In genomic region chr3:115887427-115888309, GRCm38 (mm10) we compare ENCODE assay signal across 8 mouse cellular contexts. TPM values are rescaled to one million over a fixed set of nuclear protein-coding genes. Genes with fewer than 3 reads are reported as not detected.
A peak's percentile ranks its signal among the peaks of the same experiment; 100 is the strongest.
DNase-seq lines count a peak whose midpoint lies in the region; ATAC-seq and TF ChIP-seq lines count a peak whose summit lies in the region.

TSS of gene Dph5 (plus strand) at chr3:115887837.

- H3K27me3 ChIP-seq in G1E (ENCODE audit: insufficient read depth, low read length), result no peaks in the 10 kb centered on the region
- no peaks in the 10 kb centered on the region for H3K27me3 ChIP-seq in forebrain, embryonic 16.5 days (replicated peaks; ENCODE audit: control insufficient read depth, insufficient read depth, low read length)
- H3K27me3 ChIP-seq in lung, embryonic 15.5 days, result no peaks in the 10 kb centered on the region

- H3K9ac ChIP-seq in forebrain, embryonic 16.5 days (replicated peaks; ENCODE audit: low read depth, low read length), result peak within 1 kb of the TSS; percentile 91
- H3K9ac ChIP-seq in lung, embryonic 15.5 days, result peak within 1 kb of the TSS; percentile 67

- peak; percentile 79 for ATAC-seq in G1E (ENCODE audit: extremely low read depth, insufficient number of reproducible peaks, low FRiP score, poor library complexity, severe bottlenecking)
- ATAC-seq in forebrain, embryonic 16.5 days, result peak; percentile 99
- peak; percentile 93 for ATAC-seq in lung, embryonic 15.5 days (ENCODE audit: borderline replicate concordance, extremely low read depth, low FRiP score, low TSS enrichment)

- whole genome bisulfite sequencing in forebrain, embryonic 16.5 days, result under 1% methylated on average over 40 of the region's 40 CpGs
- WGBS in lung, embryonic 15.5 days, result under 1% methylated on average over 40 of the region's 40 CpGs

- peak within 1 kb of the TSS; percentile 85 for H3K27ac ChIP-seq in forebrain, embryonic 16.5 days (ENCODE audit: low read length)
- H3K27ac ChIP-seq in lung, embryonic 15.5 days, result peak within 1 kb of the TSS; percentile 79

- peak; percentile 53 for DNase-seq in G1E (ENCODE audit: low spot score)
- DNase-seq in cerebellum, adult 18-20 months, result peak; percentile 92 to 93
- DNase-seq in heart, postnatal 4 days, result peak; percentile 88
- DNase-seq in layer of hippocampus, adult 8-10 months (ENCODE audit: low spot score in 2 of 2), result peak; percentile 91 to 93
- DNase-seq in ovary, adult 18-20 months (ENCODE audit: low spot score), result peak; percentile 82
- DNase-seq in thymus, postnatal 0 days (ENCODE audit: low spot score), result peak; percentile 90

- H3K4me1 ChIP-seq in G1E (ENCODE audit: insufficient read depth, low read depth, low read length), result peaks cover 12% of the 10 kb centered on the region; the same call in 1 of the 2 replicates
- H3K4me1 ChIP-seq in forebrain, embryonic 16.5 days (replicated peaks; ENCODE audit: control insufficient read depth, insufficient read depth, low read length), result peaks cover 6% of the 10 kb centered on the region
- H3K4me1 ChIP-seq in lung, embryonic 15.5 days, result peaks cover 4% of the 10 kb centered on the region; the same call in 1 of the 2 replicates

- H3K36me3 ChIP-seq in G1E (replicated peaks), result peaks cover 30% of the 10 kb centered on the region
- no peaks in the 10 kb centered on the region; the same call in 1 of the 2 replicates for H3K36me3 ChIP-seq in forebrain, embryonic 16.5 days (ENCODE audit: control insufficient read depth, insufficient read depth)
- H3K36me3 ChIP-seq in lung, embryonic 15.5 days, result no peaks in the 10 kb centered on the region

- no peaks in the 10 kb centered on the region for H3K9me3 ChIP-seq in G1E (replicated peaks)
- no peaks in the 10 kb centered on the region for H3K9me3 ChIP-seq in forebrain, embryonic 16.5 days (ENCODE audit: control insufficient read depth, low read length)
- no peaks in the 10 kb centered on the region for H3K9me3 ChIP-seq in lung, embryonic 15.5 days

- no peak for TF ChIP-seq CTCF in G1E (IDR thresholded peaks at IDR 0.05; ENCODE audit: low read depth, low read length)

- H3K4me3 ChIP-seq in G1E (ENCODE audit: low read depth, low read length), result peak within 1 kb of the TSS; percentile 91
- H3K4me3 ChIP-seq in forebrain, embryonic 16.5 days (replicated peaks; ENCODE audit: low read length), result peak within 1 kb of the TSS; percentile 88
- H3K4me3 ChIP-seq in lung, embryonic 15.5 days, result peak within 1 kb of the TSS; percentile 77

- H3K4me2 ChIP-seq in forebrain, embryonic 16.5 days (ENCODE audit: low read length), result peak within 1 kb of the TSS; percentile 76
- H3K4me2 ChIP-seq in lung, embryonic 15.5 days, result peak within 1 kb of the TSS; percentile 80

RNA-seq across cellular contexts. Expression of gene Dph5, which starts in this region (rescaled TPM):
- 38.4 and 50.3 TPM in 2 replicates for total RNA-seq in G1E (2014; fragmentation: Nextera tagmentation)
- total RNA-seq in G1E (2017), result 54.7 and 56.9 TPM in 2 replicates
- polyA plus RNA-seq in G1E (2012), result 1.7 and 1.8 TPM in 2 replicates
- polyA plus RNA-seq in forebrain, embryonic 16.5 days (2015; fragmentation: Nextera tagmentation; extraction: Ambion mirVana), result 30.2 and 32.6 TPM in 2 replicates
- total RNA-seq in heart, postnatal 4 days (2021), result 10 to 100 TPM in 1 of 2 experiments, 1 to 10 TPM in 1; 8.7 to 11.4 TPM
- total RNA-seq in layer of hippocampus, adult 8-10 months (2022), result 10 to 100 TPM; 13.5 to 14.0 (median 13.9) TPM
- polyA plus RNA-seq in lung, embryonic 15.5 days (2015; fragmentation: Nextera tagmentation; extraction: Ambion mirVana), result 24.2 and 25.8 TPM in 2 replicates
- 42.9 and 47.3 TPM in 2 replicates for polyA plus RNA-seq in thymus, postnatal 0 days (2015; fragmentation: Nextera tagmentation; extraction: Ambion mirVana)

Comparison
In these comparisons a context has a peak if more than half of its experiments do, and no peak if none do; other contexts are left out.
1. Peak in every context shown above with its lines: DNase-seq, ATAC-seq, H3K4me3 ChIP-seq and H3K27ac ChIP-seq.